Mouse (Mus musculus): Measurements from ENCODE around the gene Gm17364. TPM values are rescaled to one million over a fixed set of nuclear protein-coding genes. Genes with fewer than 3 reads are reported as not detected.
A peak's percentile ranks its signal among the peaks of the same experiment; 100 is the strongest.

Gm17364 gene
- polyA plus RNA-seq, 1 experiment: not detected

DNA sequence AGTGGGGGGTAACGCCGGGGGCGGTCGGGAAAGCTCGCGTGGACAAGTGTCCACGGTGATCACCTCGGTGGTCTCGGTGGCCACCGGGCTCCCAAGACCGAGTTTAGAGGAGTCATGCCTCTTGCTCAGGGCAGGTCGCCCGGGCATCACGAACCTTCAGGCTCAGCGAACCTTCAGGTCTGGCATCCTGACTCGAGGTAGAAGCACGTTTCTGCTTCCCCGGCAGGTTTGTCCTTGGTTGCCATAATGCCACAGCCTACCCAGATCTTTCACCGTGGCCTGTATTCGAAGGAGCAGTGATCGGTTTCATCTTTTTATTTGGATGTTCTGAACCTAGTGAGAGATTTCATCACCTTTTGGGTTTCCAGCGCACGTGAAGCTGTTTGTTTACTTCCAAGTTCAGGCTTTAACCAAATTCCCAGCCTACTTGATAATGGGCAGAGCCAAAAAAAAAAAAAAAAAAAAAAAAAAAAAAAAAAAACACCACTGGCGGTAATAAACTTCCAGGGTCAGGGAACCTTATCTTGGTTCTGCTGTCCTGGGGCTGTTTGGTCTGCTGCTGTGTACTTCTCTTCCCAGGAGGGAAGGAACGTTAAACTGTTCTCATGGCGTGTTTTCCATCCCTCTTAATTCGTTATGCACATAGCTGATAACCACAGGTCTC is 23.3 kb downstream of the Gm17364 start:
- no peak for TF ChIP-seq MAX (IDR thresholded peaks at IDR 0.05)
- TF ChIP-seq CTCF (IDR thresholded peaks at IDR 0.05; ENCODE audit: control insufficient read depth, insufficient read depth, insufficient read length): no peak
- no peak for TF ChIP-seq MYOD1 (IDR thresholded peaks at IDR 0.05; ENCODE audit: control insufficient read depth, insufficient read length, low read depth)
- no peak for TF ChIP-seq MYOG (IDR thresholded peaks at IDR 0.05; ENCODE audit: control insufficient read depth, extremely low read depth, insufficient read length)
- no peak for TF ChIP-seq FOSL1 (IDR thresholded peaks at IDR 0.05; ENCODE audit: insufficient read depth, low read length, poor library complexity, severe bottlenecking)
- no peak for TF ChIP-seq USF1 (IDR thresholded peaks at IDR 0.05; ENCODE audit: low read depth)
- Histone ChIP-seq H3K36me3 (ENCODE audit: control insufficient read depth, insufficient read depth) (no peaks in the 10 kb centered on the region), H3K4me3 (ENCODE audit: insufficient read depth, poor library complexity, severe bottlenecking) (peak overlapping the region; percentile 53), H3K79me2 (ENCODE audit: control insufficient read depth, insufficient read depth) (no peaks in the 10 kb centered on the region), H3K79me3 (ENCODE audit: low read depth) (no peaks in the 10 kb centered on the region), H3ac (ENCODE audit: control insufficient read depth, insufficient read length, low read depth) (peak overlapping the region; percentile 94), H3K27me3 (ENCODE audit: control insufficient read depth, insufficient read depth, insufficient read length) (peaks cover 3% of the 10 kb centered on the region)

- Histone ChIP-seq H3K4me3 (ENCODE audit: insufficient read depth, poor library complexity, severe bottlenecking) (peak within 1 kb of the TSS; percentile 53), H3ac (ENCODE audit: control insufficient read depth, insufficient read length, low read depth) (peak within 1 kb of the TSS; percentile 94), H3K79me3 (ENCODE audit: low read depth) (no peaks in the 10 kb centered on the region), H3K27me3 (ENCODE audit: control insufficient read depth, insufficient read depth, insufficient read length) (peaks cover 4% of the 10 kb centered on the region), H3K79me2 (ENCODE audit: control insufficient read depth, insufficient read depth) (no peaks in the 10 kb centered on the region), H3K36me3 (ENCODE audit: control insufficient read depth, insufficient read depth) (no peaks in the 10 kb centered on the region)
- peak; percentile 82 for TF ChIP-seq CTCF (IDR thresholded peaks at IDR 0.05; ENCODE audit: control insufficient read depth, insufficient read depth, insufficient read length)
- TF ChIP-seq MYOG (IDR thresholded peaks at IDR 0.05; ENCODE audit: control insufficient read depth, extremely low read depth, insufficient read length): no peak
- peak; percentile 67 for TF ChIP-seq MYOD1 (IDR thresholded peaks at IDR 0.05; ENCODE audit: control insufficient read depth, insufficient read length, low read depth)
- TF ChIP-seq FOSL1 (IDR thresholded peaks at IDR 0.05; ENCODE audit: insufficient read depth, low read length, poor library complexity, severe bottlenecking): no peak
- no peak for TF ChIP-seq CEBPB (IDR thresholded peaks at IDR 0.05; ENCODE audit: low read depth)
Measured at GRCm38 (mm10) chr13:41249538-41250317, 24.0 kb downstream of the Gm17364 start, which contains the start of gene Smim13. TSS of gene Smim13 (plus strand) at chr13:41249844.

- no peak overlapping the region for H3ac ChIP-seq (ENCODE audit: control insufficient read depth, insufficient read length, low read depth)
- H3K27me3 ChIP-seq (ENCODE audit: control insufficient read depth, insufficient read depth, insufficient read length): peaks cover 8% of the 10 kb centered on the region
- H3K36me3 ChIP-seq (ENCODE audit: control insufficient read depth, insufficient read depth): no peaks in the 10 kb centered on the region
- H3K79me2 ChIP-seq (ENCODE audit: control insufficient read depth, insufficient read depth): no peaks in the 10 kb centered on the region
- TF ChIP-seq CTCF (IDR thresholded peaks at IDR 0.05; ENCODE audit: control insufficient read depth, insufficient read depth, insufficient read length) (no peak), FOSL1 (IDR thresholded peaks at IDR 0.05; ENCODE audit: insufficient read depth, low read length, poor library complexity, severe bottlenecking) (no peak), MYOD1 (IDR thresholded peaks at IDR 0.05; ENCODE audit: control insufficient read depth, insufficient read length, low read depth) (no peak), MYOG (IDR thresholded peaks at IDR 0.05; ENCODE audit: control insufficient read depth, extremely low read depth, insufficient read length) (no peak), CEBPB (IDR thresholded peaks at IDR 0.05; ENCODE audit: low read depth) (no peak), USF1 (IDR thresholded peaks at IDR 0.05; ENCODE audit: low read depth) (no peak), MAX (IDR thresholded peaks at IDR 0.05) (no peak)
- H3K4me3 ChIP-seq (ENCODE audit: insufficient read depth, poor library complexity, severe bottlenecking): peak overlapping the region; percentile 53
- no peaks in the 10 kb centered on the region for H3K79me3 ChIP-seq (ENCODE audit: low read depth)
Measured at GRCm38 (mm10) chr13:41248751-41249520, 24.8 kb downstream of the Gm17364 start.

DNA sequence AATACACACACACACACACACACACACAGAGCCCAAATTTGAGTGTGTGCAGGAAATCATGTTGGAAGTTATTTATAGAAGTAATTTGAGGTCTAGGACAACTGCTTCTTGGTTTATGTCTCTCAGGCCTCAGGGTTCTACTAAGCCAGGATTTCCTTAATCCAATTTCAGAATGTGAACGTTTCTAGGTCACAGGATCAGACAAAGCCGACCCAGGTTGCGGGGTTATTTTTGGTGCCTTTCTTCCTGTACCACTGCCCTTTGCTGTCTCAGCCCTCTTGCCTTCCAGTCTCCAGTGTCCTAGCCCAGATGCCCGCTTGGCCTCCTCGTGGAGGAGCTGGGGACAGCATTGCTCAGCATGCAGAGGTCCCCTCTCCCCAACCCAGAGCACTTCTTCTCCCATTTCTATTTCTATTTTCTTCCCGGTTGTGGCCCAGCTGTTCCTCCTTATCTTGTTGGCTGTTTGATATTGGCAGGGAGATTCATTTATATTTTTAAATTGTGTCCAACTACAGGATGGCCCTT is 29.4 kb downstream of the Gm17364 start:
- Histone ChIP-seq H3K36me3 (ENCODE audit: control insufficient read depth, insufficient read depth) (no peaks in the 10 kb centered on the region), H3K4me3 (ENCODE audit: insufficient read depth, poor library complexity, severe bottlenecking) (no peak overlapping the region), H3ac (ENCODE audit: control insufficient read depth, insufficient read length, low read depth) (no peak overlapping the region), H3K79me2 (ENCODE audit: control insufficient read depth, insufficient read depth) (no peaks in the 10 kb centered on the region), H3K79me3 (ENCODE audit: low read depth) (no peaks in the 10 kb centered on the region), H3K27me3 (ENCODE audit: control insufficient read depth, insufficient read depth, insufficient read length) (peaks cover 17% of the 10 kb centered on the region)
- TF ChIP-seq MYOD1 (IDR thresholded peaks at IDR 0.05; ENCODE audit: control insufficient read depth, insufficient read length, low read depth) (no peak), USF1 (IDR thresholded peaks at IDR 0.05; ENCODE audit: low read depth) (no peak), CEBPB (IDR thresholded peaks at IDR 0.05; ENCODE audit: low read depth) (no peak), FOSL1 (IDR thresholded peaks at IDR 0.05; ENCODE audit: insufficient read depth, low read length, poor library complexity, severe bottlenecking) (no peak), CTCF (IDR thresholded peaks at IDR 0.05; ENCODE audit: control insufficient read depth, insufficient read depth, insufficient read length) (no peak), MYOG (IDR thresholded peaks at IDR 0.05; ENCODE audit: control insufficient read depth, extremely low read depth, insufficient read length) (no peak), MAX (IDR thresholded peaks at IDR 0.05) (no peak)

- TF ChIP-seq FOSL1 (IDR thresholded peaks at IDR 0.05; ENCODE audit: insufficient read depth, low read length, poor library complexity, severe bottlenecking) (no peak), USF1 (IDR thresholded peaks at IDR 0.05; ENCODE audit: low read depth) (no peak), MYOG (IDR thresholded peaks at IDR 0.05; ENCODE audit: control insufficient read depth, extremely low read depth, insufficient read length) (no peak), CTCF (IDR thresholded peaks at IDR 0.05; ENCODE audit: control insufficient read depth, insufficient read depth, insufficient read length) (no peak), MYOD1 (IDR thresholded peaks at IDR 0.05; ENCODE audit: control insufficient read depth, insufficient read length, low read depth) (no peak), CEBPB (IDR thresholded peaks at IDR 0.05; ENCODE audit: low read depth) (no peak), MAX (IDR thresholded peaks at IDR 0.05) (no peak)
- Histone ChIP-seq H3K4me3 (ENCODE audit: insufficient read depth, poor library complexity, severe bottlenecking) (no peak overlapping the region), H3K79me3 (ENCODE audit: low read depth) (no peaks in the 10 kb centered on the region), H3K36me3 (ENCODE audit: control insufficient read depth, insufficient read depth) (no peaks in the 10 kb centered on the region), H3K79me2 (ENCODE audit: control insufficient read depth, insufficient read depth) (no peaks in the 10 kb centered on the region), H3K27me3 (ENCODE audit: control insufficient read depth, insufficient read depth, insufficient read length) (peaks cover 32% of the 10 kb centered on the region), H3ac (ENCODE audit: control insufficient read depth, insufficient read length, low read depth) (no peak overlapping the region)
Measured at GRCm38 (mm10) chr13:41241557-41241956, 32.2 kb downstream of the Gm17364 start.
